Mouse (Mus musculus) stomach, embryonic 15.5 days (tissue): ENCODE results near the gene Nt5c2. TPM values are rescaled to one million over a fixed set of nuclear protein-coding genes. Genes with fewer than 3 reads are reported as not detected.
"Not testable (repeated sequence)": the region's sequence is repeated elsewhere in the genome, so short reads cannot be mapped to it uniquely, and the experiment has no call there.

Source experiments
- ATAC-seq: fragments of 200-750 bp; cut with Nextera tagmentation; 2 replicates; pipeline ENCODE4 v1.8.0; 2017; ENCODE audit warnings: low read depth, moderate number of reproducible peaks, moderate TSS enrichment; ENCODE audit not compliant: insufficient read depth, low FRiP score
- H3K27ac ChIP-seq: fragments of 300-500 bp; sonication (generic); 2 replicates; pipeline ENCODE4 v1.5.1; 2015; ENCODE audit warnings: mild to moderate bottlenecking, inconsistent platforms
- H3K27me3 ChIP-seq: fragments of 300-500 bp; sonication (generic); replicated peaks from 2 replicates; pipeline ENCODE4 v1.6.1; 2015; ENCODE audit warnings: inconsistent platforms
- H3K36me3 ChIP-seq: fragments of 300-500 bp; sonication (generic); 2 replicates; pipeline ENCODE4 v1.6.1; 2015; ENCODE audit warnings: inconsistent platforms
- H3K4me1 ChIP-seq: fragments of 300-500 bp; sonication (generic); 2 replicates; pipeline ENCODE4 v1.6.1; 2015; ENCODE audit warnings: inconsistent platforms
- H3K4me2 ChIP-seq: fragments of 300-500 bp; sonication (generic); 2 replicates; pipeline ENCODE4 v1.6.1; 2015; ENCODE audit warnings: mild to moderate bottlenecking, inconsistent platforms
- H3K4me3 ChIP-seq: fragments of 300-500 bp; sonication (generic); replicated peaks from 2 replicates; pipeline ENCODE4 v1.5.1; 2015; ENCODE audit warnings: inconsistent platforms
- H3K9ac ChIP-seq: fragments of 300-500 bp; sonication (generic); 2 replicates; pipeline ENCODE4 v1.6.1; 2015; ENCODE audit warnings: inconsistent platforms
- H3K9me3 ChIP-seq: fragments of 300-500 bp; sonication (generic); 2 replicates; pipeline ENCODE4 v1.6.1; 2016; ENCODE audit warnings: inconsistent platforms
- WGBS: fragments of 180-500 bp; shearing (Covaris S2); methylation state at CpG from one replicate; pipeline ENCODE4 v1.1.7; 2015; 5-methylcytosine and 5-hydroxymethylcytosine counted together
- polyA plus RNA-seq: library from polyadenylated mRNA; unstranded; fragments of >200 nt; fragmentation: Nextera tagmentation; extraction: Ambion mirVana; gene quantifications from 2 replicates; pipeline ENCODE4 v1.2.1, GENCODE M21; 2015

Nt5c2 gene
- polyA plus RNA-seq, 1 experiment from 2014 or later = 69.4 TPM

- Histone ChIP-seq H3K27ac (no peak overlapping the region), H3K9ac (no peak overlapping the region), H3K9me3 (no peaks in the 10 kb centered on the region), H3K36me3 (no peaks in the 10 kb centered on the region), H3K4me2 (peak overlapping the region; percentile 92), H3K4me3 (peak overlapping the region; percentile 40), H3K27me3 (peaks cover 56% of the 10 kb centered on the region), H3K4me1 (peaks cover 19% of the 10 kb centered on the region)
- no peak for ATAC-seq
- 1% methylated on average over 37 of the region's 37 CpGs for WGBS
Observed at GRCm38 (mm10) chr19:47015396-47015795, 443 bp upstream of the Nt5c2 start.

- no peaks in the 10 kb centered on the region for H3K36me3 ChIP-seq
- H3K4me3 ChIP-seq = peak overlapping the region; percentile 40
- H3K4me2 ChIP-seq = peak overlapping the region; percentile 92
- WGBS = 2% methylated on average over 11 of the region's 11 CpGs
- no peak overlapping the region for H3K27ac ChIP-seq
- no peaks in the 10 kb centered on the region for H3K9me3 ChIP-seq
- H3K27me3 ChIP-seq = peaks cover 56% of the 10 kb centered on the region
- peaks cover 19% of the 10 kb centered on the region for H3K4me1 ChIP-seq
- no peak for ATAC-seq
- no peak overlapping the region for H3K9ac ChIP-seq
Observed at GRCm38 (mm10) chr19:47014159-47014446, 850 bp downstream of the Nt5c2 start.

GRCm38 (mm10) chr19:47013340-47014158, 1.4 kb downstream of the Nt5c2 start:
- ATAC-seq = no peak
- Histone ChIP-seq H3K4me2 (no peak overlapping the region), H3K27me3 (peaks cover 52% of the 10 kb centered on the region), H3K9ac (no peak overlapping the region), H3K9me3 (no peaks in the 10 kb centered on the region), H3K4me3 (no peak overlapping the region), H3K36me3 (no peaks in the 10 kb centered on the region), H3K27ac (no peak overlapping the region), H3K4me1 (peaks cover 19% of the 10 kb centered on the region)
- WGBS = 10% methylated on average over 20 of the region's 20 CpGs

- no peak overlapping the region for H3K9ac ChIP-seq
- H3K4me2 ChIP-seq = no peak overlapping the region
- no peak for ATAC-seq
- no peak overlapping the region for H3K27ac ChIP-seq
- 86% methylated on average over 15 of the region's 15 CpGs for WGBS
- peaks cover 19% of the 10 kb centered on the region for H3K4me1 ChIP-seq
- no peaks in the 10 kb centered on the region for H3K9me3 ChIP-seq
- peaks cover 43% of the 10 kb centered on the region for H3K27me3 ChIP-seq
- no peak overlapping the region for H3K4me3 ChIP-seq
- H3K36me3 ChIP-seq = no peaks in the 10 kb centered on the region
Observed at GRCm38 (mm10) chr19:47012521-47013130, 2.3 kb downstream of the Nt5c2 start.

GRCm38 (mm10) chr19:47009943-47010342, 5.0 kb downstream of the Nt5c2 start:
- no peaks in the 10 kb centered on the region for H3K9me3 ChIP-seq
- 78% methylated on average over 5 of the region's 5 CpGs for WGBS
- ATAC-seq = no peak

GRCm38 (mm10) chr19:47009420-47009819, 5.5 kb downstream of the Nt5c2 start:
- no peak overlapping the region for H3K4me2 ChIP-seq
- H3K36me3 ChIP-seq = no peaks in the 10 kb centered on the region
- peaks cover 20% of the 10 kb centered on the region for H3K27me3 ChIP-seq
- H3K9ac ChIP-seq = no peak overlapping the region
- no peak overlapping the region for H3K27ac ChIP-seq
- H3K4me1 ChIP-seq = peaks cover 5% of the 10 kb centered on the region
- no peak overlapping the region for H3K4me3 ChIP-seq
- ATAC-seq = no peak
- H3K9me3 ChIP-seq = no peaks in the 10 kb centered on the region
- 82% methylated on average over 7 of the region's 7 CpGs for WGBS

More at GRCm38 (mm10) chr19:47009943-47010342, 5.0 kb downstream of the Nt5c2 start:
- Histone ChIP-seq H3K27me3 (peaks cover 26% of the 10 kb centered on the region), H3K9ac (no peak overlapping the region), H3K4me2 (no peak overlapping the region), H3K27ac (no peak overlapping the region), H3K4me3 (no peak overlapping the region), H3K4me1 (peaks cover 10% of the 10 kb centered on the region), H3K36me3 (no peaks in the 10 kb centered on the region)

- no peaks in the 10 kb centered on the region for H3K27me3 ChIP-seq
- no peaks in the 10 kb centered on the region for H3K4me1 ChIP-seq
- H3K27ac ChIP-seq = no peak overlapping the region
- H3K4me3 ChIP-seq = no peak overlapping the region
- no peaks in the 10 kb centered on the region for H3K36me3 ChIP-seq
- 0% methylated on average over 4 of the region's 4 CpGs for WGBS
- H3K4me2 ChIP-seq = no peak overlapping the region
- no peak for ATAC-seq
- H3K9me3 ChIP-seq = no peaks in the 10 kb centered on the region
- no peak overlapping the region for H3K9ac ChIP-seq
Observed at GRCm38 (mm10) chr19:47006321-47006720, 8.6 kb downstream of the Nt5c2 start.

GRCm38 (mm10) chr19:47005873-47006272, 9.1 kb downstream of the Nt5c2 start:
- no peaks in the 10 kb centered on the region for H3K4me1 ChIP-seq
- no peaks in the 10 kb centered on the region for H3K9me3 ChIP-seq
- 58% methylated on average over 5 of the region's 5 CpGs for WGBS
- H3K4me2 ChIP-seq = no peak overlapping the region
- H3K36me3 ChIP-seq = no peaks in the 10 kb centered on the region
- H3K27me3 ChIP-seq = no peaks in the 10 kb centered on the region
- ATAC-seq = no peak
- no peak overlapping the region for H3K27ac ChIP-seq
- H3K9ac ChIP-seq = no peak overlapping the region
- no peak overlapping the region for H3K4me3 ChIP-seq

- Histone ChIP-seq H3K4me3 (no peak overlapping the region), H3K27ac (no peak overlapping the region), H3K4me1 (no peaks in the 10 kb centered on the region), H3K36me3 (no peaks in the 10 kb centered on the region), H3K9ac (no peak overlapping the region), H3K4me2 (no peak overlapping the region), H3K27me3 (no peaks in the 10 kb centered on the region), H3K9me3 (no peaks in the 10 kb centered on the region)
- ATAC-seq = no peak
- WGBS = 76% methylated on average over 6 of the region's 6 CpGs
Observed at GRCm38 (mm10) chr19:47003742-47004511, 11.0 kb downstream of the Nt5c2 start.

GRCm38 (mm10) chr19:47000357-47000756, 14.6 kb downstream of the Nt5c2 start:
- 60% methylated on average over 3 of the region's 3 CpGs for WGBS

GRCm38 (mm10) chr19:46999753-47000152, 15.2 kb downstream of the Nt5c2 start:
- no peaks in the 10 kb centered on the region for H3K27me3 ChIP-seq
- H3K27ac ChIP-seq = no peak overlapping the region
- WGBS = 72% methylated on average over 6 of the region's 6 CpGs
- H3K4me2 ChIP-seq = no peak overlapping the region
- no peaks in the 10 kb centered on the region for H3K9me3 ChIP-seq
- H3K9ac ChIP-seq = no peak overlapping the region
- H3K4me3 ChIP-seq = no peak overlapping the region
- no peak for ATAC-seq
- H3K36me3 ChIP-seq = no peaks in the 10 kb centered on the region
- H3K4me1 ChIP-seq = no peaks in the 10 kb centered on the region

More at GRCm38 (mm10) chr19:47000357-47000756, 14.6 kb downstream of the Nt5c2 start:
- not testable (repeated sequence) for ATAC-seq, H3K27me3 ChIP-seq, H3K9ac ChIP-seq, H3K4me3 ChIP-seq, H3K4me1 ChIP-seq, H3K36me3 ChIP-seq, H3K9me3 ChIP-seq, H3K27ac ChIP-seq, H3K4me2 ChIP-seq

- no peaks in the 10 kb centered on the region for H3K27me3 ChIP-seq
- H3K9me3 ChIP-seq = no peaks in the 10 kb centered on the region
- H3K4me1 ChIP-seq = no peaks in the 10 kb centered on the region
- H3K36me3 ChIP-seq = no peaks in the 10 kb centered on the region
- H3K9ac ChIP-seq = no peak overlapping the region
- H3K4me2 ChIP-seq = no peak overlapping the region
- no peak for ATAC-seq
- no peak overlapping the region for H3K27ac ChIP-seq
- H3K4me3 ChIP-seq = no peak overlapping the region
- WGBS = 79% methylated on average over 4 of the region's 4 CpGs
Observed at GRCm38 (mm10) chr19:46998953-46999352, 16.0 kb downstream of the Nt5c2 start.
